Mouse (Mus musculus) heart, postnatal 36 days (tissue): ENCODE measurements around the gene Hinfp. TPM values are rescaled to one million over a fixed set of nuclear protein-coding genes. Genes with fewer than 3 reads are reported as not detected.
"Not testable (repeated sequence)": the region's sequence is repeated elsewhere in the genome, so short reads cannot be mapped to it uniquely, and the experiment has no call there.

Source experiments
- DNase-seq, 2 experiments: peaks; one replicate each; pipeline ENCODE4 v3.0.0; 2021 to 2022
- intact Hi-C: fragments of 180-260 bp; cut with DNase I; formaldehyde crosslinking; loops from one replicate; pipeline ENCODE4 v1.15.1; 2025
- total RNA-seq, 2 experiments: library from RNA; stranded (reverse); gene quantifications; 2 replicates each; pipeline ENCODE4 v1.2.3; 2021

The Hinfp gene
- total RNA-seq, 2 experiments from 2014 or later: 7.8 to 8.7 TPM

DNA sequence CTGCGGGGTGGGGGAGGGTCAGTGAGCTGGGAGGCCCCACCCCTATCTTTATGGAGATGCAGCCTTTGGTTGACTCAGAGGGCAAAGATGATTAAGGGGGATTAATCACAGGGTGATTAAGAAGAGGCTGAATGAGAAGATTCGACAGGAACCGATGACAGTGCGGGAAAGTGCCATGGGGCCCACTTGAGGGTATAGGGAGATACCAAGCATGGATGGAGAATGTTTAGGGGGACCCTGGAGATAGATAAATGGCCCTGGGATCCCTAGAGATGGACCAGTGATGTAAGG is 8.7 kb upstream of the Hinfp start:
- intact Hi-C loops: no loop called here
- no peak for DNase-seq

DNA sequence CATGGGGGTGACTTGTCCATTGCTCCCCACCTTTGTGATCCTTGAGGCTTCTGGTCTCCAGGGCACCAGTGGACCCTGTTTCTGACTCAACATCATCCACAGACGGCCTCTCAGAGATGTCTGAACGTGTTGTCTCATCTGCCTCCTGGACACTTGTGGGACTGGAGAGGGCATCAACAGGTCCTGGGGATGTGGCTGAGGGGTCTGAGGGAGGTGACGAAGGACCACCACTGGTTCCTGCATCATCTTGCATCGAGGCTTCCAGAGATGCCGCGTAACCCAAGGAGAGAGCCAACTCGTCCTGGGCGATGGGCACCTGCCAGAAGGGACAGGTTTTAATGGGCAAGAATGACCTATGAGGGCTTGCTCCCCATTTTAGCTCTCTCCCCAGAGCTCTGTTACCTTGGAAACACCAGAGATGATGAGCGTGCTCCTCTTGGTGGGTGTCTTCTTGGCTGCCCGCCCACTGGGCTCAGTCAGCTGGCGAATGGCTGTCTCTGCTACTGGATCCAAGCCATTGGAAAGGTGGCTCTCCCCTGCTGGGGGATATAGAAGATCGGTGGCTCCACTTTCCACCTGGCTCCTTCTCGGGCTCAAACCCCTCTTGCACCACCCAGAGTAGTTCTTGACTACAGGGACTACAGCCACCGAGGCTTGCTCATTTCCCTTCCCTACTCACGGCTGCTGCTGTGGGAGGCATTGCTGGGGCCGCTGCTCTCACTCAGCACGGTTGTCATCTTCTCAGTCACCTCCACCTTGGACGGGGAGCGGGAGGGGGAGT is 8.2 kb upstream of the Hinfp start:
- intact Hi-C loops: no loop called here
- no peak for DNase-seq

DNA sequence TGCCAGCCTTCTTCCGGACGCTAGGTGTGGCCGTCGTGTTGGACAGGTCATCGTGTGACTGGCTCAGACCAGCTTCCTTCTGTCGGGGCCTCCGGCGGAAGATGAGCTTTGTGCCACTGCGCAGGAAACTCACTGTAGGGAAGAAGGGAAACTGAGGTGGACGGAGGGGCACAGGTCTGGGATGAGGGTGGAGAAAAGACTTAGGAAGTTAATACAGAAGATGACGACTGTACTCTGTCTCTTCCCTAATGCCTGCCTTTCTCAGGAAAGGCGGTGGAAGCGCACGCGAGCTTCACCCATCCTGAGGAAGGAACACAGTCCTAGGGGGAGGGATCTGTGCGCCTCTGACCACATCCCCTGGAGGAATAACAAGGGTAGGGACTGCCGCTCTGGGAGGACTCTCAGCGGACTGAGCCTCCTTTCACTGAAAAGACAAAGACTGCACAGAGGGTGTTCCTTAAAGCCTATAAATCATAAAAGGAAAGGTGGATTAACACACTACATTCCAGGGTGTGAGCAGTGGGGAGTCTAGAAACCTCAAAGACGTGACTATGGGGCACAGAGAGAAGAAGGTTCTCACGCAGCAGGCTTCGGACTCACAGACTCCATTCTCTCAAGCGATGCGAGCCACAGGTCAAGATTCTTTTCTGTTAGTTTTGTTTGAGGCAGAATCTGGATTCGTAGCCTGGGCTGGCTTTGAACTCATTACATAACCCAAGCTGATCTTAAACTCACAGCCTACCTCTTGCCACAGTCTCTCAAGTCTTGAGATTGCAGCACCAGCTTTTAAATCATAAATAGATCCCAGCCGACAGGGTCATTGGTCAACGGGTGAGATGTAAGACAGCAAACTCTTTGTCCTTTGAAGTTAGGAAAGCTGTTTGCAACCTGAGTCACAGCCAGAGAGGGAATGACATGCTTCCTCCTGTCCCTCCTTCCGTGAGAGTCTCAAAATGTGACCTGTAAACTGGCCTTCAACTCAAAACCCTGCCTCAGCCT is 6.0 kb upstream of the Hinfp start:
- DNase-seq: peak; percentile 48 to 56
- intact Hi-C loops: no loop called here

DNA sequence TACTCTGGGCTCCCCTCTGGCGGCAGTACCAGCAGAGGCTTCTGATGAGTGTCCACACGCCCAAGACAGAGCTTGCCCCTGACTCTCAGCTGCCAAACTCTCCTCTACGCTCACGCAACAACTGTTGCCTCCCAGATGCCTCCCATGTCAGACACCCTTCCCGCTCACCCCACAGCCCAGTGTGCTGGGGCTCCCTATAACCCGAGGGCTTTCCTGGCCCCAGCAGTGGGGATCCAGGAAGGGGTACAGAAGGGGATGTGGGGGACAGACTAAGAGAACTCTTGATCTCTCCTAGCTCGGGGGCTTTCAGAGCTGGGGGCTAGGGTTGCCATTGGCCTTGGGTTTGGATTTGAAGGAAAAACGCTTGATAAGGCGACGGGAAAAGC is 5.3 kb upstream of the Hinfp start:
- peak in 1 of 2 experiments; percentile 21 for DNase-seq
- intact Hi-C loops: no loop called here

DNA sequence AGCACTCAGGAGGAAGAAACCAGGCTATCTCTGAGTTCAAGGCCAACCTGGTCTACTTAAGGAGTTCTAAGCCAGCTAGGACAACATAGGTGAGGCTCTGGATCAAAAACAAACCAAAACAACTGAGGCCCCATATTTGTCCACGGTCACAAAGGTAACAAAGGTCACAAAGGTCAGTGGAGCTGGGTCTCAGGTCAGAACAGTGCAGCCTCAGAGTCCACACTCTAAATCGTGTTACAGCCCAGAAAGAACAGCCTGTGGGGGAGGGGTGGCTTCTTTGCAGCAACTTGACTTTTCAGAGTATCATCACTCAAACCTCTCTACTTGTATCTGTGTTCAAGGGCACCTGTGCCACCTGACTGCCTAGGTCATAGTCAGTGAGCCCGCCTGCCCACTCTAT is 4.3 kb upstream of the Hinfp start:
- no peak for DNase-seq
- intact Hi-C loops: loop anchor here (5.0 kb wide), 1 partner anchor 33 kb away; the partner anchor contains the start of gene Hmbs

DNA sequence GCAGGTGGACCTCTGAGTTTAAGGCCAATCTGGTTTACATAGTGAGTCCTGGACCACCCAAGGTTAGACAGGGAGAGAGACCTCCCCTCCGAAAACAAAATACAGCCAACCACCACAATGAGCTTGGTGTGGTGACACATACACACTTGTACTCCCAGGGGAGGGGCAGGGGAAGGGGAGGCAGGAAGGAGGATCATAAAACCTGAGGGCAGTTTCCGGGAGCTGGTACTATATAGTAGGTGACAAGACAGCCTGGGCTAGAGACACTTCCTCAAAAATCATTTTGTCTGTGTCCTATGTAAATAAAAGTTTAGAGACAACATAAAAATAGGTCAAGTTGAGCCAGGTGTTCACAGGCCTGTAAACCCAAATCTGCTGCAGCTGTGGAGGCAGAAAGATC is 1.8 kb upstream of the Hinfp start:
- no peak for DNase-seq
- intact Hi-C loops: loop anchor here (2.0 to 5.0 kb wide), 2 partner anchors 14 to 35 kb away; partner anchors contain the start of genes C2cd2l and Hmbs

DNA sequence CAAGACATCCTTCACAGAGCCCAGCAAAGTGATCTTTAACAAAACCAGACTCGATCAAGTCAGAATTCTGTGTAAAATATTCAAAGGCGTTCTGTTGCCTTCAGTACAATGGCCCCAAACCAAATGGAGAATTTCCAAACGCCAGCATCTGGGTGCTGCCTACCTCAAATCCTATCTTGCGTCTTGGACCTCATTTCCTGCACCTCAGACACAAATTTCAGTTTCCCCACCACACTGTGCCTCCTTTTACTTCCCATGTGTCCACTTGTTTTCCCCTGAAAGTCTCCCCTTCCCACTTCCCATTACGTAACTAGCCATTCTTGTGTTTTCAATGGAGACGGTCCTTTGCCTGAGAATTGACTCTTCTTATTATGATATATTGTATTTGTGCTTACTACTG is 1.1 kb upstream of the Hinfp start:
- intact Hi-C loops: loop anchor here (2.0 to 5.0 kb wide), 2 partner anchors 14 to 36 kb away; partner anchors contain the start of genes C2cd2l and Hmbs
- DNase-seq: no peak

DNA sequence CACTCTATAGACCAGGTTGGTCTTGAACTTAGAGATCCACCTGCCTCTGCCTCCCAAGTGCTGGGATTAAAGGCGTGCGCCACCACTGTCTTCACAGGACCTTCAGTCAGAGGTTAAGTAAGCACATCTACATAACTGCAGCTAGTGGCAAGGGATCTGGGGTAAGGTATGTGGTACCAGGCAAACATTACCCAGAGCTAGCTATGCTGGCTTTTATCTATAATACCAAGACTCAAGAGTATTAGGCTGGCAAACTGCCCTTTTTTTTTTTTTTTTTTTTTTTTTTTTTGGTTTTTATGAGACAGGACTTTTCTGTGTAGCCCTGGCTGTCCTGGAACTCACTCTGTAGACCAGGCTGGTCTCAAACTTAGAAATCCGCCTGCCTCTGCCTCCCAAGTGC is 5.5 kb downstream of the Hinfp start:
- intact Hi-C loops, DNase-seq: not testable (repeated sequence)

DNA sequence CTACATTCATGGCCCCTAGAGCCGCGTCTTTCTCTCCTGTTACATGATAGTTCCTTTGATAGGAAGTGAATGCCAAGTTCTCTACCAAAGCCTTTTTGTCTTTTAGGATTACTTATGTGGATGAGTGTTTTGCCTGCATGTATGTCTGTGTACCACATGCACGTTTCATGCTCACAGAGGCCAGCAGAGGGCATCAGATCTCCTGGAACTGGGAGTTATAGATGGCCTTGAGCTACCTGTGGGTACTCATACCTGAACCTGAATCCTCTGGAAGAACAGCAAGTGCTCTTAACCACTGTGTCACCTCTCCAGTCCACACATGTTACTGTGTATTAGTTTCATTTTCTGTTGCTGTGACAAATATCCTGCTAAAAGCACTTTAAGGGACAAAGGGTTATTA is 13.0 kb downstream of the Hinfp start:
- peak in 1 of 2 experiments; percentile 45 for DNase-seq
- intact Hi-C loops: loop anchor here (2.0 to 5.0 kb wide), 2 partner anchors 45 to 62 kb away; no protein-coding TSS in a partner anchor

DNA sequence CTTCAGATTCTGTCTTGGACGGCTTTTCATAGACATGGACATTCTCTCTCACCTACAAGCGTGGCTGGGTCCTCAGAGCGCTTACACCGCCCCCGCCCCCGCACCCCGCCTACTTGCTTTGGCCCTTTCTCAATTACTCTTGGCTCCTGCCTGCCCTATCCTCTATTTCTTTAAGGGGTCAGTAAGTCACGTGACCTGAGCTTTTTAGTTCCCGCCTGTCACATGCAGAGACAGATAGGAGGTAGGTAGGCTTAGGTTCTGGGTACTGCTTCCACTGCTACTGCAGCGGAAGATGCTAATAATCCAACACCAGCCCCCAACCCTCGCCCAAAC is 16.5 kb downstream of the Hinfp start:
- no peak for DNase-seq
- intact Hi-C loops: no loop called here

DNA sequence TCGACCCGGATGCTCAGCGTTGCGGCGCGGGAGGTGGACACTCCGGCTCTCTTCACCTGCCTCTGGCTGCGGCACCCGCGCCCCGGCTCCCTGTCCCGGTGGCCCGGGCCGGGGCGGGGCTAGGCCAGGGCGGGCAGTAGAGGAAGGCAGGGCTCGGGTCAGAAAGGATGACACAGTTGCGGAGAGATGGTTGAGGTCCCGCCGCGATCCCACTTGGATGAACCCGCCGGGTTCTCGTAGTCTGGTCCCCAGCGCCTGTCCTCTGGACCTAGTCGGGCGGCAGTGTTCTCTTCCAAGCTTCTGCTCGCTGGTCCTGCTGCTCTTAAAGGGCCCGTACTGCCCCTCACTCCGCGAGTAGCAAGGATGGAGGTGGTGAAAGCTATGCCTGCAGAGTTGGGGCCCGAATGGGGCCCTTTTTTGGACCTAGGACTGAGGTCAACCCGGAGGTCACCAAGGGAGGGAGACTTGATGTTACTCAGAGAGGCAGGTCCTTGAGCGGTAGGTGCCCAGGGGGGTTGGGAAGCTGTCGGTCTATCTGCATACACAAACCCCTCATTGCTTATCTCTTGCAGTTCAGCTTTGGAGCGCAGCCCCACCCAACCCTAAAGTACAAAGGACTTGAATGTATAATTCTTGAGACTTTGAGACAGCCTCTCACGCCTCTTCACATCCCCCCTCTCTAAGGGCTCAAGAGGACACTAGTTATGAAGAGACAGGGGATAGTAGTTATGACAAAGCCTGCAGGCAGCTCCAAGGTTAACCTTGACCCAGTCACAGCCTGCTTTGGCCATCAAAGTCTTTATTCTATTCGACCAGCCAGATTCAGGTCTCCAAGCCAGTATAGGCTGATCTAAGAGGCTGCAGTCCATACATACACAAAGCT is 17.2 kb downstream of the Hinfp start, which contains the start of gene Abcg4:
Gene Abcg4, minus strand, starts transcription at position 540 of the 883 bp plus-strand sequence.
- DNase-seq: peak; percentile 22 to 24
- intact Hi-C loops: no loop called here

DNA sequence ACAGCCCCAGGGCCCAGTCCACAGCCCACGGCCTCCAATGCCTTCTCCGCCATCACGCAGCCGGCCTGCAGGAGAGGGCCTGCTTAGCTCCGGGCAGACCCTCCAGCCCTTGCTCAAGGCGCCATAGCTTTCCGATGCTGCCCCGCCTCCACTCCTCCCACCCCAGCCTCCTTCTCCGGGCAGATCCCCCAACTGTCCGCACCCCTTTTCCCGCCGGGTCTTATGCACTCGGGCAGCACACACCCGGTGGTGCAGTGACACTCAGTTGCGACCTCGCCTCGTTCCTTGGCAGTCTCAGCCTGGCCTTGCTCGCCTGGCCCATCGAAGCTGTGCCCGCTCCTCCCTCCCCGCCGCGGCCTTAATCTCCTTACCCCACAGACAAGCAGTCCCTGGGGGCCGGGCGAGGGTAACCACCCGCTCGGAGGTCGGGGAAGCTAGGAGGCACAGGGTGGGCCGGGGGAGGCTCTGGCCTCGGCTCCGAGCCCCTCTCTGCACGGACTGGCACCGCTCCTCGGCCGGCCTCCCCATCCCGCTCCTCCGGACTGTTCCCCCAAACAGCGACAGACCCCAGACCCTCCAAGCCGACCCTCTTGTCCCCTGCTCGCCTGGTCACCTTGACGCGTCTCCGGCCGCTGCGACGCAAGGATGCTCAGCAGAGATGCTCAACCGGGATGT is 17.9 kb downstream of the Hinfp start:
- no peak for DNase-seq
- intact Hi-C loops: no loop called here

DNA sequence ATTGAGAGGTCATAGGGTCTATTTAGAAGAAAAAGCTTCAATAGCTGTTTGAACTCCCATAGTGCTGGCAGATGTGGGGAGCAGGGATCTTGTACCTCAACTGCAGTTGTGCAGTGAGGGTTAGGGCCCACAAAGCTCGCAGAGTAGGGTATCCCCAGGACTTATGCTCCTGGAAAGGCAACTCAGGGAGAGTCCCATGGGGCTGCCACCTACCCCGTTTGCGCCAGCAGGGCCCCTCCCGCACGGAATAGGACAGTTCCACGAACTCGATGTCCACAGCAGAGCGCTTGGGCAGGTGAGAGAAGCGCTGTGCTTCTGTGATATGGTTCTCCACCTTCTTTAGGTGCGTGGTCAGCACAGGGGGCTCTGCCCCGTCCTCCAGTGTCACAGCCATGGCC is 18.5 kb downstream of the Hinfp start:
- intact Hi-C loops: no loop called here
- no peak for DNase-seq

DNA sequence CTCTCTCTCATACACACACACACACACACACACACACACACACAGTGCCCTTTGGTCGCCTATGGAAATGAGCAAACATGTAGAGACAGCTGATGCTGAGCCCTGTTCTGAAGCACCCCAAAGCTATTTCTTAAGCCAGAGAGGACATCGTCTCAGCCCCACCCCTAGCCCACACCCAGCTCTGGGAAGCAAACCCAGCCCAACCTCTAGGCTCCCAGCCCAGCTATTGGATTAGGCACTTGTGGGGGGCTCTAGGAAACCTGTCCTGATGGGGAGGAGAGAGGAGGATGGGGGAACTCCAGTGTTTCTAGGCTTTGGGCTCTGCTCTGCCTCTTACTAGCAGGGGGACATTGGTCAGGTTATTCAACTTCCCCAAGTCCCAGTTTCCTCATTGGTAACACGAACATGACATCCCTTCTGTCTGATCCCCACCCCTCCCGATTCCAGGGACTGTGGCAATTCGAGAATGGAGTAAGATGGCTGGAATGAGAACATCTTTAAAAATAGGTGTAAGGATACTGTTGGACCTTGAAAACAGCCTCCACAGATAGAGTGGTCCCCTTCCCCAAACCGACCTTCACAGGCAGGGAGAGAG is 19.1 kb downstream of the Hinfp start:
- no peak for DNase-seq
- intact Hi-C loops: no loop called here

DNA sequence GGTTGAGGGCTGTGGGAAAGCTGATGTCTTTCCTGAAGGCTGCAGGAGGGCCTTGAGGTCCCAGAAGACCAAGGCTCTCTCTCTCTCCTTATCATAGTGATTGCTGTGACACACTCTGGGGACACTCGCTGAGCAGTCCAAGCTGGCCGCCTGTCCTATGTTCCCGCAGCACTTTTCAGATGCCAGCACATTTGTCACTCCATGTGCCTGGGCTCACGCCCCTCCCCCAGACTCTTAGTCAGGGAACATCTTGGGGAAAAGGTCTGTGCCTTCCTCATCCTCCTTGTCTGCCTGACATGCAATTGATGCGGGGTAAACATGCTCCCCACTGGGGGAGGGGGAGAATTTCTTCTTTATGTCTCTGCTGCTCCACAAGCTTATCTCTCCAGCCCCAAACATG is 22.3 kb downstream of the Hinfp start:
- no peak for DNase-seq
- intact Hi-C loops: no loop called here

DNA sequence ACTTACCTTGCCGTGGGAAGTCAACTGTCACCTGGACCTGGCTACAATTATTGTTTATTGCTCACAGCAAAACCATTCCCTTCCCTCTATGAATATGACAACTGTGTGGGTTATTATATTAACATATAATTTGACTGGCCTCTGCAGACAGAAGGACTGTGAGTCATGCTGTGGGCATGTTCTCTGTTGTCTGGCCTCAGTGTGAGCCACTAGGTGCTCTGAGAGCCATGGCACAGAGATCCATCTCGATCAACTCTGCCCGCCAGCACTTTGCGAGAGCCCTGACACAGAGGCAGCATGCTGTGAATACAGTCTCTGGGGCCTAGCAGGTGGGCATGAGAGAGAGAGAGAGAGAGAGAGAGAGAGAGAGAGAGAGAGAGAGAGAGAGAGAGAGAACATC is 35.5 kb downstream of the Hinfp start:
- no peak for DNase-seq
- intact Hi-C loops: loop anchor here (2.0 kb wide), 1 partner anchor 31 kb away; no protein-coding TSS in a partner anchor

DNA sequence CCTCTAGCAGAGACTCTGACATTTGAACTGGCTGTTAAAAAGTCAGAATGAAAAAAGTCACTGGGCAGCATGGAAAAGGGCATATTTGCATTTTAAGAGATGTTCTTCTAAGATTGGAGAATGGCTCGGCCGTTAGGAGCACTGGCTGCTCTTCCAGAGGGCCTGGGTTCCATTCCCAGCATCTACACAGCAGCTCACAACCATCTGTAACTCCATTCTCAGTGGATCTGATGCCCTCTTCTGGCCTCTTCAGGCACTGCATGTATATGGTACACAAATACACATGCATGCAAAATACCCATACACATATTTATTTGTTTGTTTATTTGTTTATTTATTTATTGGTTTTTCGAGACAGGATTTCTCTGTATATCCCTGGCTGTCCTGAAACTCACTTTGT is 36.4 kb downstream of the Hinfp start:
- peak; percentile 45 for DNase-seq
- intact Hi-C loops: loop anchor here (2.0 kb wide), 1 partner anchor 30 kb away; no protein-coding TSS in a partner anchor

DNA sequence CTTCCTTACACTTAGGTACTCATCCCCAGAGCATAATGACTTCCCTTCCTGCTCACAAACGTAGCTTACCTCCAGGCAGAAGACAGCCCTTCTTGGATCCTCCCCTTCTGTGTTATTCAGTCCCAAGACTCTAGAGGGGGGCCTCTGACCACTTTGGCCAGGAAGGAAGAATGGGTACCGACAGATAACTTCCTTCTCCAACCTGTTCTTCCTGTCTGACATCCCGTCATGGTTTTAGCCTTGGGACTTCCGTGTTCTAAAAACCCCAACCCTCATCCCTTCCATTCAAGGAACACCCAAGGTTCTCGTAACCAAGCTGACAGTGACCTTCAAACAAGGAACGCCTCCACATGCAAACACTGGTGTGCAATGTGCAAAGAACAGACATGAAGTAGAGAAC is 37.0 kb downstream of the Hinfp start, which contains the start of gene Nlrx1:
Gene Nlrx1, minus strand, starts transcription at position 168 of the 400 bp plus-strand sequence.
- intact Hi-C loops: loop anchor here (2.0 kb wide), 1 partner anchor 30 kb away; no protein-coding TSS in a partner anchor
- no peak for DNase-seq

DNA sequence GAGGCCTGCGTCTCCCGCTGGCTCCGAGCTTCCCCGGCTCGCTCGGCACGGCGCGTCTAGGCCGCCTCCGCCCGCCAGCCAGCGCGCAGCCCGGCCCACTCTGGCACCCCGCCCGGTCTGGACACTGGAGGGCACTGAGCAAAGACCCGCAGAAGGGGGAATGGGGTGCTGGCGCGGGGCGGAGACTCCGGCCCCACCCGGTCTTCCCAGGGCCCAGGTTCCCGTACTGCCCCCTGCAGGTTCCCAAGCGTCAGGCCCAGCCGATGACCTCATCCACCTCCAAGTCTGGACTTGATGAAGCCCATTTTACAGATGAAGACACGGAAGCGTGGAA is 37.5 kb downstream of the Hinfp start:
- peak; percentile 91 to 92 for DNase-seq
- intact Hi-C loops: loop anchor here (2.0 kb wide), 1 partner anchor 29 kb away; no protein-coding TSS in a partner anchor
